Mouse (Mus musculus): Measurements from ENCODE around the gene Gm5105. TPM values are rescaled to one million over a fixed set of nuclear protein-coding genes. Genes with fewer than 3 reads are reported as not detected.

Gm5105 gene
- polyA plus RNA-seq, 1 experiment from 2014 or later, result not detected

DNA sequence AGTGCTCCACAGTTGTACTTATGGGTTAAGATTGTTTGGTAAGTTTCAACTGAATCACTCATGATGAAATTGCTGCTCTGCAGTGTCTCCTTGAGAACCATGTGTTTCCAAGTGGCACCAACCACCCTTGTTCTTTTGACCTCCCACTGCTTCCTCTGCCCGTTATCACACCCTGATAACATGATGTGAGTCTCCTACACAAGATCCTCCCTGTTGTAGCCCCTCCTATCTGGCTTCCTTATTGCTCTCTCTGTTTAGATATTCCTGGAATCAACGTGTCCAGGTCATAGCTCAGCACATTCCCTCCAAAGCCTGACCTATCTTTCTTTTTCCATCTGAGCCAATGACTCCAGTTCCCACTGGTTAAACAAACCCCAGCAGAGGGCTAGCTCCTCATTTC is 52.5 kb downstream of the Gm5105 start:
- WGBS, result 92% methylated on average over 2 of the region's 2 CpGs
- Histone ChIP-seq H3K27me3 (no peaks in the 10 kb centered on the region), H3K27ac (replicated peaks) (no peak overlapping the region), H3K4me2 (replicated peaks) (no peak overlapping the region), H3K36me3 (no peaks in the 10 kb centered on the region), H3K4me3 (no peak overlapping the region), H3K9me3 (peaks cover 4% of the 10 kb centered on the region; the same call in 1 of the 2 replicates), H3K9ac (replicated peaks) (no peak overlapping the region), H3K4me1 (no peaks in the 10 kb centered on the region)
- ATAC-seq (ENCODE audit: low FRiP score, low read depth), result no peak

DNA sequence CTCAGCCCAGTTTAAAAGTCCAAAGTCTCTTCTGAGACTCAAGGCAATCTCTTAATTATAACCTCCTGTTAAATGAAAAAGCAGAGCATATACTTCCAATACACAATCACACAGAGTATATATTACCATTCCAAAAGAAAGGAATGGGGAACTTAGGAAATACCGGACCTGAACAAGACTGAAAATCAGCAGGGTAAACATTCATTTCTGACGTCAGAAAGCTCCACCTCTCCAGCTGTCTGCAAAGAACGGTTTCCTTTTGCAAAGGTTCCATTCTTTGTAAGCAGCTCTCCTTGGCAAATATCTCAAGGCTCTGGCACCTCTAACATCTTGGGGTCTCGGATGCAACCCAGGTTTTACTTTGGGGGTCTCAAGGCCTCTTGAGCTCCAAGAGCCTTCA is 54.8 kb downstream of the Gm5105 start:
- H3K9ac ChIP-seq (replicated peaks), result no peak overlapping the region
- no peak overlapping the region for H3K27ac ChIP-seq (replicated peaks)
- no peaks in the 10 kb centered on the region for H3K4me1 ChIP-seq
- H3K4me3 ChIP-seq, result no peak overlapping the region
- H3K36me3 ChIP-seq, result no peaks in the 10 kb centered on the region
- no peak overlapping the region for H3K4me2 ChIP-seq (replicated peaks)
- no peak for ATAC-seq (ENCODE audit: low FRiP score, low read depth)
- H3K9me3 ChIP-seq, result no peaks in the 10 kb centered on the region
- WGBS, result 54% methylated on average over 4 of the region's 4 CpGs
- H3K27me3 ChIP-seq, result no peaks in the 10 kb centered on the region

DNA sequence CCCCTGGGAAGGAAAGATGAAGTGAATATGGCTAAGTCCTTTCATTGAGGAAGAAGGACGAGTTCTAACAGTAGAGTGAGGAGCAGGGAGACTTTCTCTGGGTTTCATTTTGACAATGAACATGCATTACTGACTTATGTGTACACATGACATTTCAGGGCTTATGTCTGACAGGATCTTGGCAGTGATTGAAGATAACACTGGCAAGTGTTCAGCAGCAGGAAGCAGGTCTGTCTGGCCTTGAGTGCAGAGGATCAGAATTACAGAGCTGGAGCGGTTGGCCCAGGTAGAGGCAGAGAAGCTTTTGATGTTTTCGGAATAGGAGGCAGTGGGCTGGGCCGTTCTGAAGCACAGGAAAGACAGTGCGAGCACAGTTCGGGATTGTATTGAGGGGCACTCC is 59.0 kb downstream of the Gm5105 start:
- H3K4me3 ChIP-seq, result no peak overlapping the region
- H3K36me3 ChIP-seq, result no peaks in the 10 kb centered on the region; the same call in 1 of the 2 replicates
- WGBS, result 82% methylated on average over 6 of the region's 6 CpGs
- no peak for ATAC-seq (ENCODE audit: low FRiP score, low read depth)
- no peak overlapping the region for H3K4me2 ChIP-seq (replicated peaks)
- H3K27me3 ChIP-seq, result no peaks in the 10 kb centered on the region
- no peak overlapping the region for H3K27ac ChIP-seq (replicated peaks)
- no peaks in the 10 kb centered on the region for H3K4me1 ChIP-seq
- H3K9me3 ChIP-seq, result no peaks in the 10 kb centered on the region; the same call in 1 of the 2 replicates
- H3K9ac ChIP-seq (replicated peaks), result no peak overlapping the region

DNA sequence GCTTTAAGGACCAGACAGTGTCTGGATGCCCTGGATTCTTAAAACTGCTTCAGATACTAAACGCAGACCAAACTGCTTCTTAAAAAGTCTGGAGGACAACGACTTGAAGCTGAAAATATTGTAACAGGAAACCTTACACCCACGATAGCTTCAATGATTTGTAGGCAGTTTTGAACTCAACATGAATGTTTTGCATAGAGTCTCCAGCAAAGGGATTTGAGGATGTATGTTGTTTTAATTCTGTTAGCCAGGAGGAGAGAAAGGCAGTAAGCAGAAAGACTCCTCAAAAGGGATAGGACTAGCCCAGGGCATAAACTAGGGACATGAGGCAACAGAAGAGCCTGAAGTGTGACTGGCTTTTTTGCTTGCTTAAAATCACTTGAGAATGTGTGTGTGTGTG is 60.3 kb downstream of the Gm5105 start:
- H3K4me3 ChIP-seq, result no peak overlapping the region
- no peaks in the 10 kb centered on the region; the same call in 1 of the 2 replicates for H3K36me3 ChIP-seq
- no peak overlapping the region for H3K9ac ChIP-seq (replicated peaks)
- no peak for ATAC-seq (ENCODE audit: low FRiP score, low read depth)
- no peaks in the 10 kb centered on the region for H3K4me1 ChIP-seq
- 84% methylated on average over 3 of the region's 3 CpGs for WGBS
- H3K9me3 ChIP-seq, result no peaks in the 10 kb centered on the region; the same call in 1 of the 2 replicates
- H3K4me2 ChIP-seq (replicated peaks), result no peak overlapping the region
- no peak overlapping the region for H3K27ac ChIP-seq (replicated peaks)
- H3K27me3 ChIP-seq, result no peaks in the 10 kb centered on the region

DNA sequence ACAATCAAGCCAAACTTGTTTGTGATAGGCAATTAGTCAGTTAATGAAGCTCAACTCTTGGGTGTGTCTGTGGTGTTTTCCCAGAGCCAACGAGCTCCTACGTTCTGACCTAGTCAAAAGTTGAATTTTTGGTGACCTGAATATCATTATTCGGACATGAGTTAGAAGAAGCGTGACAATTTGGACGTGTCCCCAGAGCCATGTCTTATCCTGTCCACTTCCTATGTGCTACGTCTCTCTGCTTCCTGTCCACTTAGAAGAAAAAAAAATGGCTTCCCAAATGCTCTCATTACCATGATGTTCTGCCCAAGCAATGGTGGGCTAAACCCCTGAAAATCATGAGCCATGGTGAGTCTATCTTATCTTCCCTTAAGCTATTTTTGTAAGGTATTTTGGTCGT is 63.9 kb downstream of the Gm5105 start:
- no peak for ATAC-seq (ENCODE audit: low FRiP score, low read depth)
- Histone ChIP-seq H3K4me3 (no peak overlapping the region), H3K9ac (replicated peaks) (no peak overlapping the region), H3K9me3 (no peaks in the 10 kb centered on the region; the same call in 1 of the 2 replicates), H3K27me3 (no peaks in the 10 kb centered on the region), H3K4me1 (peaks cover 10% of the 10 kb centered on the region; the same call in 1 of the 2 replicates), H3K27ac (replicated peaks) (no peak overlapping the region), H3K4me2 (replicated peaks) (no peak overlapping the region), H3K36me3 (no peaks in the 10 kb centered on the region; the same call in 1 of the 2 replicates)
- WGBS, result 94% methylated on average over 7 of the region's 7 CpGs

DNA sequence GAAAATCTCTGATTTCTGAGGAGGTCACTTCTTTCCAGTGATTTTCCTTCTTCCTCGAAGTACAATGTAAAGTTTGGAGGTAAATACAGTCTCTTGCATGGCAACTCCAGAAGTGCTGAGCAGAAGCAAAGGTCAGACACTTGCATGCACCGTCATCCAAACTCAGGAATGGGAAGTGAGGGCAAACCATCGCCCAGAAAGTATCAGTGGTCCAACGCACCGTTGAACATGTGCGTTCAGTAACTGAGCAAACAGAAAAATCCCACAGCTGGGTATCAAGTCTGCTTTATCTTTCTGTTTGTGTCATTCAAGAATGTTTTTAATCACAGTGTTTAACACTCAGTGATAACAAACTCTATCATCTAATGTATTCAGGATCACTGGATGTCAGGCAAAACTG is 64.6 kb downstream of the Gm5105 start:
- Histone ChIP-seq H3K4me1 (peaks cover 10% of the 10 kb centered on the region; the same call in 1 of the 2 replicates), H3K27ac (replicated peaks) (no peak overlapping the region), H3K9me3 (no peaks in the 10 kb centered on the region; the same call in 1 of the 2 replicates), H3K36me3 (no peaks in the 10 kb centered on the region; the same call in 1 of the 2 replicates), H3K4me2 (replicated peaks) (no peak overlapping the region), H3K9ac (replicated peaks) (no peak overlapping the region), H3K27me3 (no peaks in the 10 kb centered on the region), H3K4me3 (no peak overlapping the region)
- no peak for ATAC-seq (ENCODE audit: low FRiP score, low read depth)
- WGBS, result 83% methylated on average over 6 of the region's 6 CpGs

DNA sequence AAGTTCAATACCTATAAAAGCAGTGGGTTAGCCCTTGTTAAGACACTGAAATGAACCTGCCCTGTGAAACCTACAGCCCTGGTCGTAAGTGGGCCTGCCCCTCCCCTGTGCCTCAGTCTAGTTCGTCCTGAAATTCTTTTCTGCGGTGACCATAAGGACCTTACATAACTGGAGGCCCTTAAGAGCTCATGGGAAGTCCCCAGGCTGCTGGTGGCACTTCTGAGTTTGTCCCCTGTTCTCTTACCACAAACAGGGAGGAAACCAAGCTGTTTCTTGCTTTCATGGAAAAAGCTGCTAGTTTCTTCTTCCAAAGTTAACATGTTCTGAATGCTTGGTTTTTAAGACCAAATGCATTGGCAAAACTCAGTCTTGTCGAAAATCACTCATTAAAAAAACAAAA is 65.3 kb downstream of the Gm5105 start:
- H3K9ac ChIP-seq (replicated peaks), result no peak overlapping the region
- H3K27ac ChIP-seq (replicated peaks), result no peak overlapping the region
- no peak overlapping the region for H3K4me3 ChIP-seq
- no peaks in the 10 kb centered on the region; the same call in 1 of the 2 replicates for H3K36me3 ChIP-seq
- H3K27me3 ChIP-seq, result no peaks in the 10 kb centered on the region
- no peak overlapping the region for H3K4me2 ChIP-seq (replicated peaks)
- H3K9me3 ChIP-seq, result no peaks in the 10 kb centered on the region; the same call in 1 of the 2 replicates
- peaks cover 10% of the 10 kb centered on the region; the same call in 1 of the 2 replicates for H3K4me1 ChIP-seq
- ATAC-seq (ENCODE audit: low FRiP score, low read depth), result no peak
- 73% methylated on average over 4 of the region's 4 CpGs for WGBS

DNA sequence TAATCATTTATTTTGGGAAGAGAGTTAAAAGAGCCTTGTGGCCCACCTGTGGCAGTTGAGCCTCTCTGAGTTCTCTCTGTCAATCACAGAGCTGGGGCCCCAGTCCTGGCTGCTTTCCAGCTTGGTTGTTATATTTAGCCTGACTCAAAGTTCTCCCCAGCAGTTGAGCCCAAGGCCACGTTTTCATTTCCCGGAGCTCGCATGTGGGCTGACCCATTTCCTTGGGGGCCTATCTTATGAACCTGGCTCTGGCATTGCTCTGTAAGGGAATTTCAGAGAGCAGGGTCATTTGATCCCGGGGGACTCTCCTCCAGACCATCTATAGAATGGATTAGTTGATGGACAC is 66.5 kb downstream of the Gm5105 start:
- Histone ChIP-seq H3K4me2 (replicated peaks) (no peak overlapping the region), H3K9me3 (no peaks in the 10 kb centered on the region; the same call in 1 of the 2 replicates), H3K4me3 (no peak overlapping the region), H3K27ac (replicated peaks) (no peak overlapping the region), H3K9ac (replicated peaks) (no peak overlapping the region), H3K4me1 (peaks cover 10% of the 10 kb centered on the region; the same call in 1 of the 2 replicates), H3K27me3 (no peaks in the 10 kb centered on the region), H3K36me3 (no peaks in the 10 kb centered on the region; the same call in 1 of the 2 replicates)
- ATAC-seq (ENCODE audit: low FRiP score, low read depth), result no peak
- 85% methylated on average over 4 of the region's 4 CpGs for WGBS

- no peak overlapping the region for H3K9ac ChIP-seq (replicated peaks)
- H3K27ac ChIP-seq (replicated peaks), result no peak overlapping the region
- peaks cover 15% of the 10 kb centered on the region; the same call in 1 of the 2 replicates for H3K4me1 ChIP-seq
- WGBS, result 94% methylated on average over 8 of the region's 8 CpGs
- H3K4me3 ChIP-seq, result no peak overlapping the region
- H3K27me3 ChIP-seq, result no peaks in the 10 kb centered on the region
- H3K36me3 ChIP-seq, result no peaks in the 10 kb centered on the region; the same call in 1 of the 2 replicates
- H3K4me2 ChIP-seq (replicated peaks), result no peak overlapping the region
- ATAC-seq (ENCODE audit: low FRiP score, low read depth), result no peak
- no peaks in the 10 kb centered on the region; the same call in 1 of the 2 replicates for H3K9me3 ChIP-seq
These were observed 67.0 kb downstream of the Gm5105 start for GRCm38 (mm10) chr3:138000062-138000723.

- H3K4me1 ChIP-seq, result peaks cover 19% of the 10 kb centered on the region; the same call in 1 of the 2 replicates
- no peak overlapping the region for H3K27ac ChIP-seq (replicated peaks)
- no peaks in the 10 kb centered on the region for H3K9me3 ChIP-seq
- H3K4me3 ChIP-seq, result no peak overlapping the region
- H3K36me3 ChIP-seq, result no peaks in the 10 kb centered on the region
- no peak overlapping the region for H3K9ac ChIP-seq (replicated peaks)
- WGBS, result 55% methylated on average over 9 of the region's 9 CpGs
- H3K27me3 ChIP-seq, result no peaks in the 10 kb centered on the region
- no peak overlapping the region for H3K4me2 ChIP-seq (replicated peaks)
- no peak for ATAC-seq (ENCODE audit: low FRiP score, low read depth)
These were observed 67.9 kb downstream of the Gm5105 start for GRCm38 (mm10) chr3:137999224-137999790.

Data from midbrain, embryonic 12.5 days (tissue).